Mouse (Mus musculus) myocyte (in vitro differentiated cells): ENCODE measurements around the gene Tmem171.

Experiments
- CEBPB ChIP-seq: IDR thresholded peaks from 2 replicates; pipeline ENCODE4 v1.6.1; 2011; ENCODE audit warnings: mild to moderate bottlenecking, moderate library complexity; ENCODE audit not compliant: poor library complexity, insufficient read depth, severe bottlenecking
- E2F4 ChIP-seq: IDR thresholded peaks from one replicate; pipeline ENCODE4 v1.6.1; 2011; ENCODE audit warnings: mild to moderate bottlenecking, control low read depth, moderate library complexity; ENCODE audit not compliant: insufficient read depth
- MAX ChIP-seq: IDR thresholded peaks from one replicate; pipeline ENCODE4 v1.6.1; 2011; ENCODE audit warnings: low read depth, mild to moderate bottlenecking, control low read depth
- MYOD1 ChIP-seq, 3 experiments: IDR thresholded peaks; one replicate each; pipeline ENCODE4 v1.6.1; 2011; ENCODE audit warnings: control low read depth in 2 of 3, low read depth in 2 of 3, mild to moderate bottlenecking in 2 of 3, moderate library complexity in 1 of 3; ENCODE audit not compliant: insufficient read length in 2 of 3, control insufficient read depth in 1 of 3
- MYOG ChIP-seq, 3 experiments: IDR thresholded peaks; one replicate each; pipeline ENCODE4 v1.6.1; 2011; ENCODE audit warnings: control low read depth in 2 of 3, low read depth in 2 of 3, mild to moderate bottlenecking in 2 of 3; ENCODE audit not compliant: insufficient read length in 2 of 3, control insufficient read depth in 1 of 3, insufficient read depth in 1 of 3
- POLR2A ChIP-seq: IDR thresholded peaks from one replicate; pipeline ENCODE4 v1.6.1; 2011; ENCODE audit warnings: low read depth, mild to moderate bottlenecking, control low read depth, moderate library complexity; ENCODE audit not compliant: insufficient read length
- POLR2AphosphoS2 ChIP-seq: IDR thresholded peaks from one replicate; pipeline ENCODE4 v1.6.1; 2011; ENCODE audit warnings: low read depth, control low read depth; ENCODE audit not compliant: insufficient read length
- REST ChIP-seq: IDR thresholded peaks from one replicate; pipeline ENCODE4 v1.6.1; 2011; ENCODE audit warnings: mild to moderate bottlenecking, control low read depth, moderate library complexity; ENCODE audit not compliant: insufficient read depth, insufficient read length
- TCF12 ChIP-seq: IDR thresholded peaks from one replicate; pipeline ENCODE4 v1.6.1; 2011; ENCODE audit warnings: mild to moderate bottlenecking, control low read depth; ENCODE audit not compliant: poor library complexity, insufficient read depth, severe bottlenecking
- TCF3 ChIP-seq: IDR thresholded peaks from one replicate; pipeline ENCODE4 v1.6.1; 2011; ENCODE audit warnings: low read depth, control low read depth; ENCODE audit not compliant: insufficient read length
- USF1 ChIP-seq: IDR thresholded peaks from one replicate; pipeline ENCODE4 v1.6.1; 2011; ENCODE audit warnings: low read depth, mild to moderate bottlenecking, control low read depth, moderate library complexity

GRCm38 (mm10) chr13:98696716-98697115 lies 2.1 kb upstream of the Tmem171 start:
- TF ChIP-seq POLR2A (no peak), POLR2AphosphoS2 (no peak), TCF3 (no peak), MAX (no peak), TCF12 (no peak), CEBPB (no peak), USF1 (no peak), E2F4 (no peak), REST (no peak), MYOG (IDR thresholded peaks at IDR 0.05; ENCODE audit: control insufficient read depth in 1 of 3, insufficient read depth in 1 of 3, insufficient read length in 2 of 3, low read depth in 2 of 3) (no peak), MYOD1 (IDR thresholded peaks at IDR 0.05; ENCODE audit: control insufficient read depth in 1 of 3, insufficient read length in 2 of 3, low read depth in 2 of 3) (no peak)
